Mouse (Mus musculus) liver, adult 2 months (tissue): ENCODE results near the gene Trim2. TPM values are rescaled to one million over a fixed set of nuclear protein-coding genes. Genes with fewer than 3 reads are reported as not detected.
A peak's percentile ranks its signal among the peaks of the same experiment; 100 is the strongest.

Experiments
- DNase-seq: peaks from one replicate; pipeline ENCODE4 v3.0.0-alpha.2; 2011; ENCODE audit warnings: low read depth, low spot score; ENCODE audit errors: extremely low read depth
- H3K27ac ChIP-seq: fragments of 200-500 bp; replicated peaks from 2 replicates; pipeline ENCODE4 v1.5.1; 2012; ENCODE audit warnings: low read depth, mild to moderate bottlenecking, control low read depth, inconsistent platforms, low read length; ENCODE audit not compliant: insufficient read depth
- H3K27me3 ChIP-seq: fragments of 200-500 bp; 2 replicates; pipeline ENCODE4 v1.6.1; 2012; ENCODE audit warnings: mild to moderate bottlenecking, moderate library complexity, low read length, inconsistent platforms; ENCODE audit not compliant: control insufficient read depth, insufficient read depth
- H3K36me3 ChIP-seq: fragments of 200-500 bp; 2 replicates; pipeline ENCODE4 v1.6.1; 2012; ENCODE audit warnings: low read length, inconsistent platforms; ENCODE audit not compliant: control insufficient read depth, insufficient read depth
- H3K4me1 ChIP-seq: fragments of 200-500 bp; 2 replicates; pipeline ENCODE4 v1.6.1; 2011; ENCODE audit warnings: low read length; ENCODE audit not compliant: control insufficient read depth, insufficient read depth
- H3K4me3 ChIP-seq: fragments of 200-500 bp; 2 replicates; pipeline ENCODE4 v1.5.1; 2011; ENCODE audit warnings: low read depth, mild to moderate bottlenecking, control low read depth, low read length, moderate library complexity; ENCODE audit not compliant: insufficient read depth
- H3K79me2 ChIP-seq: fragments of 200-500 bp; 2 replicates; pipeline ENCODE4 v1.6.1; 2012; ENCODE audit warnings: inconsistent platforms, mild to moderate bottlenecking, low read length, moderate library complexity; ENCODE audit not compliant: control insufficient read depth, insufficient read depth
- H3K9ac ChIP-seq: fragments of 200-500 bp; 2 replicates; pipeline ENCODE4 v1.6.1; 2012; ENCODE audit warnings: low read depth, mild to moderate bottlenecking, control low read depth, inconsistent platforms, low read length
- CTCF ChIP-seq: fragments of 200-500 bp; IDR thresholded peaks from 2 replicates; pipeline ENCODE4 v1.5.1; 2011; ENCODE audit warnings: low read depth, low read length, control low read depth
- POLR2A ChIP-seq: fragments of 200-500 bp; IDR thresholded peaks from 2 replicates; pipeline ENCODE4 v1.6.1; 2011; ENCODE audit warnings: low read length, control low read depth; ENCODE audit not compliant: insufficient read depth; ENCODE audit errors: extremely low read depth
- WGBS: fragments of 180-500 bp; shearing (Covaris S2); methylation state at CpG from one replicate; pipeline ENCODE4 v1.1.7; 2018; 5-methylcytosine and 5-hydroxymethylcytosine counted together
- polyA plus RNA-seq: library from polyadenylated mRNA; depleted of rRNA; stranded (reverse); fragments of >200 nt; gene quantifications from 2 replicates; pipeline ENCODE4 v1.2.3, GENCODE M21; 2012
- total RNA-seq: library from RNA; depleted of rRNA; stranded (reverse); fragments of >200 nt; gene quantifications from 2 replicates; pipeline ENCODE4 v1.2.3, GENCODE M21; 2014

Trim2 gene
- total and polyA plus RNA-seq, 2 experiments: 10.0 to 27.4 TPM

GRCm38 (mm10) chr3:84333400-84334349 is 27.0 kb upstream of the Trim2 start:
- 53% methylated on average over 22 of the region's 22 CpGs for WGBS
- Histone ChIP-seq H3K79me2 (no peaks in the 10 kb centered on the region), H3K27ac (no peak overlapping the region), H3K4me1 (no peaks in the 10 kb centered on the region; the same call in 1 of the 2 replicates), H3K4me3 (no peak overlapping the region), H3K36me3 (no peaks in the 10 kb centered on the region), H3K9ac (no peak overlapping the region), H3K27me3 (peaks cover 3% of the 10 kb centered on the region; the same call in 1 of the 2 replicates)
- TF ChIP-seq POLR2A: no peak
- TF ChIP-seq CTCF: peak; percentile 73
- DNase-seq: peak; percentile 55

GRCm38 (mm10) chr3:84330210-84330609 is 23.5 kb upstream of the Trim2 start:
- Histone ChIP-seq H3K27me3 (peaks cover 3% of the 10 kb centered on the region; the same call in 1 of the 2 replicates), H3K9ac (no peak overlapping the region), H3K27ac (no peak overlapping the region), H3K4me1 (no peaks in the 10 kb centered on the region; the same call in 1 of the 2 replicates), H3K4me3 (no peak overlapping the region), H3K36me3 (no peaks in the 10 kb centered on the region), H3K79me2 (no peaks in the 10 kb centered on the region)
- 75% methylated on average over 2 of the region's 2 CpGs for WGBS
- DNase-seq: no peak
- TF ChIP-seq CTCF (no peak), POLR2A (no peak)

GRCm38 (mm10) chr3:84324967-84325441 is 18.3 kb upstream of the Trim2 start:
- H3K27me3 ChIP-seq: no peaks in the 10 kb centered on the region
- TF ChIP-seq CTCF (no peak), POLR2A (no peak)
- no peak overlapping the region for H3K4me3 ChIP-seq
- H3K9ac ChIP-seq: no peak overlapping the region
- peaks cover 5% of the 10 kb centered on the region; the same call in 1 of the 2 replicates for H3K4me1 ChIP-seq
- peak; percentile 97 for DNase-seq
- H3K36me3 ChIP-seq: no peaks in the 10 kb centered on the region
- no peaks in the 10 kb centered on the region for H3K79me2 ChIP-seq
- peak overlapping the region; percentile 67 for H3K27ac ChIP-seq
- WGBS: 60% methylated on average over 12 of the region's 12 CpGs

GRCm38 (mm10) chr3:84324478-84324877 is 17.8 kb upstream of the Trim2 start:
- H3K79me2 ChIP-seq: no peaks in the 10 kb centered on the region
- peak overlapping the region; percentile 67 for H3K27ac ChIP-seq
- H3K4me1 ChIP-seq: peaks cover 5% of the 10 kb centered on the region; the same call in 1 of the 2 replicates
- H3K27me3 ChIP-seq: no peaks in the 10 kb centered on the region
- 5% methylated on average over 3 of the region's 3 CpGs for WGBS
- H3K4me3 ChIP-seq: no peak overlapping the region
- H3K9ac ChIP-seq: peak overlapping the region; percentile 11; the same call in 1 of the 2 replicates
- peak; percentile 89 for DNase-seq
- H3K36me3 ChIP-seq: no peaks in the 10 kb centered on the region
- TF ChIP-seq CTCF (no peak), POLR2A (no peak)

- Histone ChIP-seq H3K27me3 (no peaks in the 10 kb centered on the region), H3K27ac (peak overlapping the region; percentile 67), H3K4me3 (no peak overlapping the region), H3K9ac (peak overlapping the region; percentile 11; the same call in 1 of the 2 replicates), H3K36me3 (no peaks in the 10 kb centered on the region), H3K4me1 (peaks cover 5% of the 10 kb centered on the region; the same call in 1 of the 2 replicates), H3K79me2 (no peaks in the 10 kb centered on the region)
- DNase-seq: peak; percentile 70
- TF ChIP-seq POLR2A (no peak), CTCF (no peak)
- WGBS: 21% methylated on average over 6 of the region's 6 CpGs
Observed at GRCm38 (mm10) chr3:84324000-84324399, 17.3 kb upstream of the Trim2 start.
